10 mouse cellular contexts compared by ENCODE assay signal in the genomic region with DNA sequence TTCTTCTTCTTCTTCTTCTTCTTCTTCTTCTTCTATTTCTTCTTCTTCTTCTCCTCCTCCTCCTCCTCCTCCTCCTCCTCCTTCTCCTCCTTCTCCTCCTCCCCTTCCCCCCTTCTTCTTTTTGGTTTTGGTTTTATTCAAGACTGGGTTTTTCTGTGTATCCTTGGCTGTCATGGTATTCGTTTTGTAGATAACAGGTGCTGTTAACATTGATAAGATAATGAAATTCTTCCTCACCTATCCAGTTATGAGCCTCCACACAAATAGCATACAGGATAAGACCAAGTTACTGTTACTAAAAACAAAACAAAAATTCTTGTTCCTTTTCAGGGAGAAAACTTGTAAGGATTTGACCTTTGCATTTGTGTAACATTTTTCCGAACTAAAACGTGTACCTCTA. TPM values are rescaled to one million over a fixed set of nuclear protein-coding genes. Genes with fewer than 3 reads are reported as not detected.
DNase-seq lines count a peak whose midpoint lies in the region; ATAC-seq and TF ChIP-seq lines count a peak whose summit lies in the region.
"Had no signal": no experiment of that assay in that cellular context is flagged by ENCODE, and none has a peak within 500 bp of the region (broad histone marks: within the 10 kb centered on the region; RNA-seq: fewer than 3 reads in every experiment).

No protein-coding gene starts in this region.

- no peaks in the 10 kb centered on the region for H3K9me3 ChIP-seq in embryonic facial prominence, embryonic 10.5 days
- H3K9me3 ChIP-seq in intestine, embryonic 15.5 days: no peaks in the 10 kb centered on the region

- H3K27ac ChIP-seq in kidney, adult 2 months (ENCODE audit: insufficient read depth, low read depth, low read length): no peak overlapping the region
- 0 out of 2 replicates have a peak overlapping the region, but pooled peaks have one; percentile 98 for H3K27ac ChIP-seq in embryonic facial prominence, embryonic 10.5 days (replicated peaks)
- peak overlapping the region; percentile 90; the same call in 1 of the 2 replicates for H3K27ac ChIP-seq in intestine, embryonic 15.5 days

- H3K9ac ChIP-seq in intestine, embryonic 15.5 days: no peak overlapping the region

- H3ac ChIP-seq in myocyte (ENCODE audit: control insufficient read depth, insufficient read length): no peak overlapping the region

- 0 out of 2 replicates have a peak, but pooled peaks cover 2% of the 10 kb centered on the region for H3K4me1 ChIP-seq in kidney, adult 2 months (ENCODE audit: control insufficient read depth, insufficient read depth, low read length)
- peaks cover 15% of the 10 kb centered on the region; the same call in 1 of the 2 replicates for H3K4me1 ChIP-seq in embryonic facial prominence, embryonic 10.5 days
- no peaks in the 10 kb centered on the region for H3K4me1 ChIP-seq in intestine, embryonic 15.5 days (replicated peaks)

- no peak for TF ChIP-seq CTCF in kidney, adult 2 months (conservative IDR thresholded peaks at IDR 0.05; ENCODE audit: insufficient read depth, insufficient read length, low read depth, low read length)

- H3K79me2 ChIP-seq in myocyte (ENCODE audit: control insufficient read depth, insufficient read depth): peaks cover 29% of the 10 kb centered on the region

- H3K4me3 ChIP-seq in kidney, adult 2 months (ENCODE audit: insufficient read depth, low read depth, low read length): peak overlapping the region; percentile 55; the same call in 1 of the 2 replicates
- H3K4me3 ChIP-seq in embryonic facial prominence, embryonic 10.5 days: peak overlapping the region; percentile 100
- H3K4me3 ChIP-seq in intestine, embryonic 15.5 days (replicated peaks): no peak overlapping the region
- H3K4me3 ChIP-seq in myocyte: peak overlapping the region; percentile 84

- WGBS in kidney, adult 2 months: 73% methylated on average over 3 of the region's 3 CpGs
- WGBS in embryonic facial prominence, embryonic 10.5 days: 77% methylated on average over 3 of the region's 3 CpGs
- 59% methylated on average over 3 of the region's 3 CpGs for WGBS in intestine, embryonic 15.5 days

- peak overlapping the region; percentile 63 for H3K4me2 ChIP-seq in intestine, embryonic 15.5 days (replicated peaks)
- H3K4me2 ChIP-seq in myocyte (ENCODE audit: low read depth): peak overlapping the region; percentile 95

- no peak for ATAC-seq in intestine, embryonic 15.5 days

- peaks cover 4% of the 10 kb centered on the region; the same call in 1 of the 2 replicates for H3K36me3 ChIP-seq in kidney, adult 2 months (ENCODE audit: control insufficient read depth, insufficient read depth, low read length)
- H3K36me3 ChIP-seq in embryonic facial prominence, embryonic 10.5 days (replicated peaks): peaks cover 32% of the 10 kb centered on the region
- H3K36me3 ChIP-seq in intestine, embryonic 15.5 days: peaks cover 15% of the 10 kb centered on the region
- H3K36me3 ChIP-seq in myocyte (ENCODE audit: control insufficient read depth, insufficient read depth): peaks cover 28% of the 10 kb centered on the region

- TF ChIP-seq POLR2A in kidney, adult 2 months (IDR thresholded peaks at IDR 0.05; ENCODE audit: low read depth, low read length): no peak
- no peak for TF ChIP-seq POLR2A in myocyte (IDR thresholded peaks at IDR 0.05; ENCODE audit: insufficient read length, low read depth)

- DNase-seq in kidney, adult 2 months: no peak
- DNase-seq in kidney, adult 18-20 months: no peak
- DNase-seq in embryonic facial prominence, embryonic 10.5 days (ENCODE audit: low spot score): no peak
- DNase-seq in gastrocnemius, postnatal 10 days: no peak
- DNase-seq in kidney, adult 11 months: no peak
- no peak for DNase-seq in natural killer cell, adult 2 months (ENCODE audit: low spot score in 2 of 2)
- DNase-seq: cerebellum, postnatal 10 days; thymus, adult 18-20 months had no signal

- no peaks in the 10 kb centered on the region for H3K27me3 ChIP-seq in kidney, adult 2 months (replicated peaks; ENCODE audit: control insufficient read depth, insufficient read depth, low read length)
- H3K27me3 ChIP-seq in embryonic facial prominence, embryonic 10.5 days (replicated peaks; ENCODE audit: low read depth, poor library complexity, severe bottlenecking): no peaks in the 10 kb centered on the region
- no peaks in the 10 kb centered on the region for H3K27me3 ChIP-seq in intestine, embryonic 15.5 days (replicated peaks)
- no peaks in the 10 kb centered on the region for H3K27me3 ChIP-seq in myocyte (ENCODE audit: control insufficient read depth, insufficient read depth, insufficient read length)

TF ChIP-seq in myocyte, 11 proteins besides CTCF, POLR2A, EP300 and RAD21:
- TF ChIP-seq SRF (IDR thresholded peaks at IDR 0.05; ENCODE audit: control insufficient read depth, insufficient read length, low read depth): no peak
- no peak for TF ChIP-seq TCF3 (IDR thresholded peaks at IDR 0.05; ENCODE audit: insufficient read length, low read depth)
- TF ChIP-seq POLR2AphosphoS2 (IDR thresholded peaks at IDR 0.05; ENCODE audit: insufficient read length, low read depth): no peak
- TF ChIP-seq CEBPB (IDR thresholded peaks at IDR 0.05; ENCODE audit: insufficient read depth, poor library complexity, severe bottlenecking): no peak
- no peak for TF ChIP-seq MAX (IDR thresholded peaks at IDR 0.05; ENCODE audit: low read depth)
- TF ChIP-seq REST (IDR thresholded peaks at IDR 0.05; ENCODE audit: insufficient read depth, insufficient read length): no peak
- TF ChIP-seq E2F4 (IDR thresholded peaks at IDR 0.05; ENCODE audit: insufficient read depth): no peak
- no peak for TF ChIP-seq TCF12 (IDR thresholded peaks at IDR 0.05; ENCODE audit: insufficient read depth, poor library complexity, severe bottlenecking)
- no peak for TF ChIP-seq MYOG (IDR thresholded peaks at IDR 0.05; ENCODE audit: control insufficient read depth in 1 of 3, insufficient read depth in 1 of 3, insufficient read length in 2 of 3, low read depth in 2 of 3)
- TF ChIP-seq USF1 (IDR thresholded peaks at IDR 0.05; ENCODE audit: low read depth): no peak
- TF ChIP-seq MYOD1 (IDR thresholded peaks at IDR 0.05; ENCODE audit: control insufficient read depth in 1 of 3, insufficient read length in 2 of 3, low read depth in 2 of 3): no peak

RNA-seq across cellular contexts. Expression of a gene that starts 0.9 kb away (rescaled TPM):
- 8.2 and 10.4 TPM in 2 replicates for polyA plus RNA-seq in kidney, adult 2 months (2012; rRNA removed)
- polyA plus RNA-seq in embryonic facial prominence, embryonic 10.5 days (2016; fragmentation: Nextera tagmentation; extraction: Ambion mirVana): 114 and 121 TPM in 2 replicates
- polyA plus RNA-seq in intestine, embryonic 15.5 days (2015; fragmentation: Nextera tagmentation; extraction: Ambion mirVana): 81.7 and 90.8 TPM in 2 replicates
- polyA plus RNA-seq in myocyte (2012; fragmentation: generic; extraction: Trizol): 7.6 TPM
- 10 to 100 TPM; 18.6 to 27.6 TPM for total RNA-seq in gastrocnemius, postnatal 10 days (2021)

RNA-seq across cellular contexts. Expression of a gene that starts 4.5 kb away (rescaled TPM):
- 87.0 and 87.3 TPM in 2 replicates for polyA plus RNA-seq in kidney, adult 2 months (2012; rRNA removed)
- polyA plus RNA-seq in embryonic facial prominence, embryonic 10.5 days (2016; fragmentation: Nextera tagmentation; extraction: Ambion mirVana): 67.6 and 69.9 TPM in 2 replicates
- 79.1 and 84.2 TPM in 2 replicates for polyA plus RNA-seq in intestine, embryonic 15.5 days (2015; fragmentation: Nextera tagmentation; extraction: Ambion mirVana)
- 52.0 TPM for polyA plus RNA-seq in myocyte (2012; fragmentation: generic; extraction: Trizol)
- total RNA-seq in gastrocnemius, postnatal 10 days (2021): 10 to 100 TPM; 36.9 to 37.8 TPM

RNA-seq across cellular contexts. Expression of a gene that starts 29.8 kb away (rescaled TPM):
- 95.3 and 102 TPM in 2 replicates for polyA plus RNA-seq in kidney, adult 2 months (2012; rRNA removed)
- 45.2 and 47.0 TPM in 2 replicates for polyA plus RNA-seq in embryonic facial prominence, embryonic 10.5 days (2016; fragmentation: Nextera tagmentation; extraction: Ambion mirVana)
- 84.2 and 102 TPM in 2 replicates for polyA plus RNA-seq in intestine, embryonic 15.5 days (2015; fragmentation: Nextera tagmentation; extraction: Ambion mirVana)
- 22.6 TPM for polyA plus RNA-seq in myocyte (2012; fragmentation: generic; extraction: Trizol)
- 10 to 100 TPM; 67.3 to 77.8 TPM for total RNA-seq in gastrocnemius, postnatal 10 days (2021)

RNA-seq across cellular contexts. Expression of a gene that starts 52.6 kb away (rescaled TPM):
- 2.3 and 2.9 TPM in 2 replicates for polyA plus RNA-seq in kidney, adult 2 months (2012; rRNA removed)
- 41.8 and 43.7 TPM in 2 replicates for polyA plus RNA-seq in embryonic facial prominence, embryonic 10.5 days (2016; fragmentation: Nextera tagmentation; extraction: Ambion mirVana)
- 20.4 and 23.8 TPM in 2 replicates for polyA plus RNA-seq in intestine, embryonic 15.5 days (2015; fragmentation: Nextera tagmentation; extraction: Ambion mirVana)
- 10.2 TPM for polyA plus RNA-seq in myocyte (2012; fragmentation: generic; extraction: Trizol)
- 1 to 10 TPM; 5.5 to 6.1 TPM for total RNA-seq in gastrocnemius, postnatal 10 days (2021)

RNA-seq across cellular contexts. Expression of a gene that starts 54.0 kb away (rescaled TPM):
- polyA plus RNA-seq in kidney, adult 2 months (2012; rRNA removed): 13.0 and 13.2 TPM in 2 replicates
- 59.8 and 60.5 TPM in 2 replicates for polyA plus RNA-seq in embryonic facial prominence, embryonic 10.5 days (2016; fragmentation: Nextera tagmentation; extraction: Ambion mirVana)
- 76.5 and 84.0 TPM in 2 replicates for polyA plus RNA-seq in intestine, embryonic 15.5 days (2015; fragmentation: Nextera tagmentation; extraction: Ambion mirVana)
- polyA plus RNA-seq in myocyte (2012; fragmentation: generic; extraction: Trizol): 24.6 TPM
- 10 to 100 TPM; 50.6 to 59.4 TPM for total RNA-seq in gastrocnemius, postnatal 10 days (2021)
